Mouse (Mus musculus) small intestine, adult 2 months (tissue): ENCODE results near the gene Prrt3. TPM values are rescaled to one million over a fixed set of nuclear protein-coding genes. Genes with fewer than 3 reads are reported as not detected.

Experiments used
- H3K27ac ChIP-seq: fragments of 200-500 bp; 2 replicates; pipeline ENCODE4 v1.5.1; 2012; ENCODE audit warnings: low read depth, low read length, control low read depth, inconsistent platforms; ENCODE audit not compliant: insufficient read depth
- H3K27me3 ChIP-seq: fragments of 200-500 bp; 2 replicates; pipeline ENCODE4 v1.6.1; 2012; ENCODE audit warnings: mild to moderate bottlenecking, moderate library complexity, low read length, inconsistent platforms; ENCODE audit not compliant: control insufficient read depth, insufficient read depth
- H3K36me3 ChIP-seq: fragments of 200-500 bp; 2 replicates; pipeline ENCODE4 v1.6.1; 2012; ENCODE audit warnings: mild to moderate bottlenecking, low read length, control low read depth, inconsistent platforms; ENCODE audit not compliant: control insufficient read depth, insufficient read depth
- H3K4me1 ChIP-seq: fragments of 200-500 bp; 2 replicates; pipeline ENCODE4 v1.6.1; 2012; ENCODE audit warnings: low read length, inconsistent platforms, mixed read lengths; ENCODE audit not compliant: control insufficient read depth, insufficient read depth, insufficient read length
- H3K4me3 ChIP-seq: fragments of 200-500 bp; 2 replicates; pipeline ENCODE4 v1.5.1; 2012; ENCODE audit warnings: low read depth, mild to moderate bottlenecking, control low read depth, inconsistent platforms, low read length, moderate library complexity
- CTCF ChIP-seq: fragments of 200-500 bp; IDR thresholded peaks from 2 replicates; pipeline ENCODE4 v1.5.1; 2012; ENCODE audit warnings: low read depth, mild to moderate bottlenecking, control low read depth, inconsistent platforms, low read length, moderate library complexity, mixed read lengths; ENCODE audit not compliant: insufficient replicate concordance, insufficient read length; ENCODE audit errors: extremely low read depth
- POLR2A ChIP-seq: fragments of 200-500 bp; IDR thresholded peaks from 2 replicates; pipeline ENCODE4 v1.6.1; 2012; ENCODE audit warnings: low read depth, mild to moderate bottlenecking, control low read depth, inconsistent platforms, low read length, moderate library complexity
- WGBS: fragments of 180-500 bp; shearing (Covaris S2); methylation state at CpG from one replicate; pipeline ENCODE4 v1.1.7; 2018; 5-methylcytosine and 5-hydroxymethylcytosine counted together
- polyA plus RNA-seq: library from polyadenylated mRNA; depleted of rRNA; stranded (reverse); fragments of >200 nt; gene quantifications from 2 replicates; pipeline ENCODE4 v1.2.3, GENCODE M21; 2012

The Prrt3 gene
- polyA plus RNA-seq, 1 experiment, result 0.05 TPM

DNA sequence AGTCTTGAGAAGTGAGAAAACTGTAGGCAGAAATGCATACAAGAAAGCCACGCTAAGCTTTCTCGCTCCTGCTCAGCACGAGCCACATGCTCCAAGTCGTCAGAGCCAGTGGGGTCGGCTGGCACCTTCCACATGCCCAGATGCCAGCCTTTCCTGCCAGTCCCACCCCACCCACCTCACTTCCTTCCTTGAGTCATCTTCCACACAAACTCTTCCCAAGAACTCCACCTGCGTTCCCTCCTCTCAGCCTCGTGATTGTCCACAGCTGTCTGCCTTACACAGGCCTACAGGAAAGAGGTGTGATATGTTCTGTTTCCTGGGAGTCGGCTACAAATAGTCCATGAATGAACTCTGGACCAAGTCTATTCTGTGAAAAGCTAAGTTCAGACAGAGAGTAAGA, 21.7 kb upstream of the Prrt3 start:
- no peak overlapping the region for H3K27ac ChIP-seq
- H3K4me1 ChIP-seq, result no peaks in the 10 kb centered on the region
- WGBS, result 63% methylated on average over 8 of the region's 8 CpGs
- H3K27me3 ChIP-seq, result no peaks in the 10 kb centered on the region
- TF ChIP-seq POLR2A (no peak), CTCF (no peak)
- H3K4me3 ChIP-seq, result no peak overlapping the region
- H3K36me3 ChIP-seq, result peaks cover 43% of the 10 kb centered on the region

DNA sequence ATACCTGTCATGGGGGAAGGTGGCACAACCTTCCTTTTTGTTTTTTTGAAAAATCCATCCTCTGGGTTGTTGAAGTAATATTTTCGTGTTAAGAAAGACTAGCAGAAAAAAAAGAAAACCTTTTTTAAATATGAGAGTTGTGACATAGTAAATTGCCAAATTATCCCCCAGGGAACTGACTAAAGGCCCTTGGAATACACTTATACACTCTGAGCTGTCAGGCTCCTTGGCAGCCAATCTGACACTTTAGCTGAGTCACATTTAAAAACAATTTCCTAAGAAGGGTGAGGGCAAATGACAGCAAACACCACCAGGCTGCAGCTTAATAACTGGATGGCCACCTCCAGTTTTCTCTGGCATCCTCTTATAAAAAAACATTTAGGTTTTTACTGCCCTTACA, 20.6 kb upstream of the Prrt3 start:
- H3K27me3 ChIP-seq, result no peaks in the 10 kb centered on the region
- H3K4me1 ChIP-seq, result no peaks in the 10 kb centered on the region
- H3K4me3 ChIP-seq, result no peak overlapping the region
- H3K27ac ChIP-seq, result no peak overlapping the region
- TF ChIP-seq CTCF (no peak), POLR2A (no peak)
- peaks cover 52% of the 10 kb centered on the region for H3K36me3 ChIP-seq
- WGBS, result 78% methylated on average over 1 of the region's 1 CpGs

DNA sequence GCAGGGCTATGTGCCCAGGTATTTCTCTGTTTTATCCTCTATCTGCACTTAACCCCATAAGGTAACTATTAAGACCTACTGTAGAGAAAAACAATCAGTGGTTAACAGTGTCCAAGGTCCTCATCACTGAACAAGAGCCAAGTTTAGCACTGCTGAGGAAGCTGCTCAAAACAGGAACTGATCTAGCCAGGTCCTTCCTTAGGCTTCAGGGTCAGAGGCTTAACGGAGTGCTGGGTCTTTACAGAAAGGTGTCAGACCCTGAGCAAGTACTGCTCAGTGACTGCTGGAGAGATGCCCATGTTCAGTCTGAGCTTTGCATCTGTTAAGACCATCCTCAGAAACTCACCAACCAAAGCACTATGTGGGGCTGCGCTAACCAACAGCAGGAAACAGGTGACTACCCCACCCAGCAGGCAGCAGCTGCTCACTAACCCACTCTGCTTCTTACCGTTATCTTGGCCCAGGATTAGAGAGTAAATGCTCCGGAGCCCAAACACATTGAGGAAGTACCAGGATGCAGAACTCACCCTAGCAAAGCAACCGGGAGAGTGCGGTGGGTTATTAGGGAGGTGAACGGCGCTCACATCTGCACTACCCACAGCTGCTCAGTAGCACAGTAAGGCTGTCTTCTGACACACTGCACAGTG, 15.8 kb upstream of the Prrt3 start:
- no peak overlapping the region for H3K27ac ChIP-seq
- no peak overlapping the region for H3K4me3 ChIP-seq
- no peaks in the 10 kb centered on the region for H3K4me1 ChIP-seq
- H3K27me3 ChIP-seq, result no peaks in the 10 kb centered on the region
- WGBS, result 73% methylated on average over 8 of the region's 8 CpGs
- peaks cover 74% of the 10 kb centered on the region for H3K36me3 ChIP-seq
- no peak for TF ChIP-seq CTCF
- TF ChIP-seq POLR2A, result no peak

DNA sequence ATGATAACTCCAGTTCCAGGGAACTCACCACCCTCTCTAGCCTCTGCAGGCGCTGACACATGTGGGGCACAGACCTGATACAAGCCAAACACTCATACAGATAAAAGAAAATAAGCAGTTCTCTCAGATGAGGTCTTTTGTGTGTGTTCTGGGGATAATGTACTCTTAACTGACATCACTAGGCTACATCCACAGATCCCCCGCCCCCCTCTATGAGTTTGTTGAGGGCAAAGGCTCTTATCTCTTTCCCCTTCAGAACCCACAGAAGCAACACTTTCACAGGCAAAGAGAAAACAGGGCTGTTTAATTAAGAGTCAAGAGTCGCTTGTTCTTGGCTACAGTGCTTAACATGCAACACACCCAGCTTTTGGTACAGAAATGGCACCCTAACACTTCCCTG, 12.9 kb upstream of the Prrt3 start:
- H3K36me3 ChIP-seq, result peaks cover 50% of the 10 kb centered on the region
- TF ChIP-seq POLR2A (no peak), CTCF (no peak)
- no peak overlapping the region for H3K27ac ChIP-seq
- no peaks in the 10 kb centered on the region for H3K27me3 ChIP-seq
- WGBS, result 98% methylated on average over 3 of the region's 3 CpGs
- no peaks in the 10 kb centered on the region for H3K4me1 ChIP-seq
- H3K4me3 ChIP-seq, result no peak overlapping the region

DNA sequence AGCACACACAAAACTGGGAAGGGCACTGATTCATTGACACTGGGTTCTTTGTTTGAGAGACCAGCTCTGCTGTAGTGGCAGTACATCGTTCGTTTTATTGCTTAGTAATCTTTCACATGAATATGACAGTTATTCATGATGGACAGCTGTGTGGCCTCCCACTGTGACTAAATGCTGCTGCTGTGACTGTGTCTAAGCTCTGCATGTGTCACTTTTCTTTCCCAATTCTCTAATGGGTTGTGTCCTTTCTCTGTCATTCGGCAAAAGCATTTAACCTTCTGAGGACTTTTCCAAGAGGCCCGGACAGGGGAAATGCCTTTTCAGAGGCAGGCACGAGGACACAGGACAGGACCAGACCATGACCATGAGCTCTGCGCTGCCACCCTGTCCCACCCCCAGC, 12.2 kb upstream of the Prrt3 start:
- WGBS, result 67% methylated on average over 6 of the region's 6 CpGs
- H3K27me3 ChIP-seq, result no peaks in the 10 kb centered on the region
- no peak overlapping the region for H3K4me3 ChIP-seq
- no peaks in the 10 kb centered on the region for H3K4me1 ChIP-seq
- H3K36me3 ChIP-seq, result peaks cover 44% of the 10 kb centered on the region
- TF ChIP-seq POLR2A (no peak), CTCF (no peak)
- no peak overlapping the region for H3K27ac ChIP-seq

DNA sequence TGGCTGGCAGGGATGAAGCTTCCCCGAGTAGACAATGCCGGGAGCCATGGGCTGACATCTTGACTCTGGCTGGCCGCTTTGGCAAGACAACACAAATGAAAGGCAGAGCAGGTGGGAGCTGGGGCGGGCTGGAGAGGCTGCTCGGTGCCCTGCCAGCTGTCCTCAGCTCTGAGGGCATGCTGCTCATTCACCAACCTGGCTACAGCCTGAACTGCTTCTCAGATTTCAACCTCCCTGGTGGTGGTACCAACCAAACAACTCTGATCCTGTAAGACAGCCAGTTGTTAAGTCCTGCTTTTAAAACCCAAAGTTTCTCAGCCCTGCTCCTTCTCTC, 7.2 kb upstream of the Prrt3 start:
- no peak overlapping the region for H3K4me3 ChIP-seq
- no peak for TF ChIP-seq POLR2A
- no peak for TF ChIP-seq CTCF
- WGBS, result 43% methylated on average over 5 of the region's 5 CpGs
- H3K27ac ChIP-seq, result no peak overlapping the region; the same call in 1 of the 2 replicates
- peaks cover 3% of the 10 kb centered on the region; the same call in 1 of the 2 replicates for H3K36me3 ChIP-seq
- H3K4me1 ChIP-seq, result no peaks in the 10 kb centered on the region
- no peaks in the 10 kb centered on the region for H3K27me3 ChIP-seq

GRCm38 (mm10) chr6:113508272-113508946, 6.7 kb upstream of the Prrt3 start:
- Histone ChIP-seq H3K36me3 (no peaks in the 10 kb centered on the region), H3K4me3 (no peak overlapping the region), H3K27ac (no peak overlapping the region), H3K4me1 (no peaks in the 10 kb centered on the region), H3K27me3 (no peaks in the 10 kb centered on the region)
- TF ChIP-seq POLR2A, result no peak
- 65% methylated on average over 7 of the region's 7 CpGs for WGBS

DNA sequence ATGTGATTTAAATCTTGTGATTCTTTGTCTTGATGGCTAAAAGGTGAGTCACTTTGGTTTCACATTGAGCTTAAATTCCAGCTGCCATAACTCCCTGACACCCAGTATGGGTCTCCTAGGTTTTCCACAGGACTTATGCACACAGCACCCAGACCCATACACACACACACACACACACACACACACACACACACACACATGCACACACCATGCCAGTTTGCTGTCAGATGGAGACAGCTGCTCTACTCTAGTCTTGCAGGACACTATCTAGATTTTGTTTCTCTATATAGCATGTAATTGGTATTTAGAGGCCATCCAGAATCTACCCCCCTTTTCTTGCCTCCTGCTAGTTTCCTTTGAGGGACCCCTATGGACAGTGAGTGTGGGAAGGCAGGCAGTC, 5.4 kb upstream of the Prrt3 start:
- Histone ChIP-seq H3K27me3 (no peaks in the 10 kb centered on the region), H3K27ac (no peak overlapping the region), H3K4me3 (no peak overlapping the region), H3K4me1 (no peaks in the 10 kb centered on the region), H3K36me3 (no peaks in the 10 kb centered on the region)
- no peak for TF ChIP-seq CTCF
- no peak for TF ChIP-seq POLR2A
